Mouse (Mus musculus) left cerebral cortex, postnatal 14 days (tissue): ENCODE measurements at regions not wholly inside any gene's neighbourhood (a gene's known extent, or its start where the extent isn't known, plus 50 kb on each side); places are given as distances from the start of the nearest gene placed in this dataset.
"Not testable (repeated sequence)": the region's sequence is repeated elsewhere in the genome, so short reads cannot be mapped to it uniquely, and the experiment has no call there.

Experiments used
- DNase-seq, 2 experiments: peaks; one replicate each; pipeline ENCODE4 v3.0.0; 2021 to 2022; ENCODE audit warnings: low spot score in 2 of 2, mixed read lengths in 1 of 2
- intact Hi-C: fragments of 180-260 bp; cut with DNase I; formaldehyde crosslinking; loops from one replicate; pipeline ENCODE4 v1.15.1; 2025

DNA sequence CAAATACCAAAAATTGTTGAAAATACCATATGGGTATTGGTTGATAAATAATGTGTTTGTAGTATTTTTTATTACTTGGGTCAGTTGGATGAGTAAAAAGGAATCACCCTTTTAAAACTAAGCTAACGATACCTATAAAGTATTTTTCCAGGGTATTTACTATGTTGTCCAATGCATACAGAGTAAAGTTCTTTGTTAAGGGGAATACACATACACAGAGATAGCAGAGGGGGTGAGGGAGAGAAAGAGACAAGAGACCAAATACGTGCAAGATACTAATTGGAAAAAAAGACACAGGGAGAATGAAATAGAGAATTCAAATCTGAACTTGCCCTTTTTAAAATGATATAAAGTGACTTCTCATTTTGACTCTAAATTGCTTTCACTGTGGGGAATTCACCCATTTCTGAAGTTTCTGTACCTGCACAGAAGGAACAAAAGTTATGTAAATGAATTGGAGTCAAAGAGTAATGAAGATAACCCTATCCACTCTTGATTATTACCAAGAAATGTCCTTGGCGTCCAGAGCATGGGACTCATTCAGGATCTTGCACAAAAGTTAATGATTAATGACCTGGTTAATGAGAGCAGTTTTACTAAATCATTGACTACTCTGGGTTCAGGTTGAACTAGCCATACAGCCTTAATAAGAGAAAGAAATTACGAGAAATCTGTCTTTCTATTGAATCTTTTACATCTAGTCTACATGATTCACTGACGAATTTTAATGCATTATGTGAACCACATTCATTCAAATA is 443.7 kb downstream of the Adam6a start:
- intact Hi-C loops: no loop called here
- DNase-seq: no peak

DNA sequence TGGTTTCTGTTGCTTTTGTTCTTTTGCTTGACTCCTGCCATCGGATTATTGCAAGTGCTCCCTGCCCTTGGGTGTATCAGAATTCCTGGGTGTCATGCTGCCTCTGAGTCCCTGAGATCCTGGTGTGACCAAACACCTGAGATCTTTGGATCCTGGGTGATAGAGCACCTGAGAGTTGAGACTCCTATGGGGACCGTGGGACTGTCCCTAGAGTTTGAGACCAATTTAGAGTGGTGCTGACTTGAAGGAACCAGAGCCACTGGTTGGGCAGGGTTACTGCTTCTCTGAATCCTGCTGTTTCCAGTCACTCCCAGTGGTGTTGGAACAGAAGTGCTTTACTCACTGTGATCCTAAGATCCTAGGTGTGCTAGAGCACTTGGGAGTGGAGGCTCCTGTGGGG is 448.7 kb downstream of the Adam6a start:
- no peak for DNase-seq
- intact Hi-C loops: loop anchor here (5.0 kb wide), 2 partner anchors 50 to 65 kb away; no protein-coding TSS in a partner anchor

DNA sequence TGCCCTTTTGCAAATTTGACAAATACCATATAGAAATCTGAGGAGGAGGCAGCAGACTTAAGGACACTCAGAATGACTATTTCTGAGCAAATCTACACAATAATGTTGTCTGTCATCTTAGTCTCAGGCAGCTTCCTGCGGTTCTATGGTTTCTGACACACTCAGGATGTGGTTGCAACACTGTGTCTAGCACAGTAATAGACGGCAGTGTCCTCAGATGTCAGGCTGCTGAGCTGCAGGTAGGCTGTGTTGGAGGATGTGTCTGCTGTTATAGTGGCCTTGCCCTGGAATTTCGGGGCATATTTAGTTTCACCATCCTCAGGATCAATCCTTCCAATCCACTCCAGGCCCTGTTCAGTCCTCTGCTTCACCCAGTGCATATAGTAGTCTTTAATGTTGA is 450.6 kb downstream of the Adam6a start:
- not testable (repeated sequence) for DNase-seq
- intact Hi-C loops: loop anchor here (5.0 kb wide), 2 partner anchors 52 to 63 kb away; no protein-coding TSS in a partner anchor

DNA sequence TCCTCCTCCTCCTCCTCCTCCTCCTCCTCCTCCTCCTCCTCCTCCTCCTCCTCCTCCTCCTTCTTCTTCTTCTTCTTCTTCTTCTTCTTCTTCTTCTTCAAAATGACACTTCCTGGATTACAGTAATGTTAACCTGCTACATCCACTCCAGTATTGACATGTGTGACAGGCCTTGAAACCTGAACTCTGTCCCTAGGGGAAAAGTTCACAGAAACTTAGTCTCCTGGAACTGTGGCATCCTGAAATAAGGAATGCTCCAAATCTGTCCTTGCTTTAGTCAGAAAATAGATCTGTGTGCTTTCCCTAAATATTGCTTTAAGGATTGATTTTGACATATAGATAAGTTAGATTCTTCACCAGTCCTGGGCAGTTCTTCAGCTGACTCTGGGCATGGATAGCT is 464.8 kb downstream of the Adam6a start:
- DNase-seq, intact Hi-C loops: not testable (repeated sequence)

DNA sequence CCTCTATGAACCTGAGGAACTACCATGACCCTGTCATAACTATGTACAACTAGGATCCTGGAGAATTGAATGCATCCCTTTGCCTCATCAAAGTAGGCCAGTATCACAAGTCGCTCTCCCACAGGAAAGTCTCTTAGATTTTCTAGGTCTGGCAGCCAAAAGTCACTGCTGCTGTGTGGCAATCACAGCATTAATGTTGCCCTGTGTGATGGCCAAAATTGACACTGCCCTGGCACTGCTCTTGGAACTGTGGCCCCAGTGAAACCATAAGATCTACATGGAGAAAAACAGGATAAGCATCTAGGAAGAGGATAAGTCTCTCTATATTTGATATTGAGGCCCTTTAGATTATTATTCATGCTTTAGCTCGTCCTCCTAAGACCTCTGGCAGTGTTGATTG is 465.7 kb downstream of the Adam6a start:
- no peak for DNase-seq
- intact Hi-C loops: no loop called here

DNA sequence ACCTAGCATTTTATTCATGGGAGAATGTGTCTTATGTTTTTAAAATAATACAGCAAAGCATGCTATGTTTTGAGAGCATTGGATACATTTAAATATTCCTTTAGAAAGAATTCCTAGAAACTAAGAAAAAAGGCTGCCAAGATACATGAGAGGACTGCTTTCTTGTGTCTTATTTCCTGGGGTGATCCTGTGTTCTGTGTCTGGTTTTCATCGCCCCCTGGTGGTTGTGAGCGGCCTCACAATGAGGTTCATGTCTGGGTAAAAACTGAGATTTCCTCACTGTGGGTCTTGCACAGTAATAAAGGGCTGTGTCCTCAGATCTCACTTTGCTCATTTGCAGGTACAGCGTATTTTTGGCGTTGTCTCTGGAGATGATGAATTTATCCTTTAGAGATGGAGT is 469.2 kb downstream of the Adam6a start:
- peak; percentile 21 to 47 for DNase-seq
- intact Hi-C loops: loop anchor here (2.0 kb wide), 1 partner anchor 68 kb away; no protein-coding TSS in a partner anchor

DNA sequence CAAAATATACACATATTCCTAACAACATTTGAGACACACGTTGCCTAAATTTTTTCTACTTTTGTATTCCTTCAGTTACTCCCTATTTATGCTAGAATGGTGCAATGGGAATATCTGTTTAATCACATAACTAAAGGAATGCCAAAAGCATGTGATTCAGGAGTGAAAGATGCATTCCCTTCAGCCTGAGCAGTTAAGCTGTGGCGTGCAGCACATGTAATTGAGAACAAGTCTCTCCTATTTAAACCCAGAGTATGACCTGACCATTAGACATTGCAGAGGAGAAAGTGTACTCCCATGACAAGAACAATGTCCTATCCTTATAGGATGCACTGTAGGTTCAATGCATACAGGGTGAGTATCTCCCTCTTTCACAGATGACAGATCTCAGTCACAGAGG is 493.3 kb downstream of the Adam6a start:
- DNase-seq, intact Hi-C loops: not testable (repeated sequence)

DNA sequence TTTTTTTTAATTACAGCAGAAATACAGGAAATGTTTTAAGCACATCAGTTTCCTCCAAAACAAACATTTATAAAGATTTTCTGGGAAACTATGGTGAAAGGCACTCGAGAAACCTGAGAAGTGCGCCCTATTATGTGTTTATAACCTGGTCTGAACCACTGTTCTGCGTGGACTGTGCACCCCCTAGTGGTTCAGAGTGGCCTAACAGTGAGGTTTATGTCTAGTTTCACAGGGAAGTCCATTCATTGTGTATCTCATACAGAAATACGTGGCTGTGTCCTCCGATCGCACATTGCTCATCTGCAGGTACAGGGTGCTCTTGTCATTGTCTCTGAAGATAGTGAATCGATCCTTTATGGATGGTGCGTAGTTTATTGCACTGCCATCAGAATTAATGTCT is 504.3 kb downstream of the Adam6a start:
- DNase-seq, intact Hi-C loops: not testable (repeated sequence)

DNA sequence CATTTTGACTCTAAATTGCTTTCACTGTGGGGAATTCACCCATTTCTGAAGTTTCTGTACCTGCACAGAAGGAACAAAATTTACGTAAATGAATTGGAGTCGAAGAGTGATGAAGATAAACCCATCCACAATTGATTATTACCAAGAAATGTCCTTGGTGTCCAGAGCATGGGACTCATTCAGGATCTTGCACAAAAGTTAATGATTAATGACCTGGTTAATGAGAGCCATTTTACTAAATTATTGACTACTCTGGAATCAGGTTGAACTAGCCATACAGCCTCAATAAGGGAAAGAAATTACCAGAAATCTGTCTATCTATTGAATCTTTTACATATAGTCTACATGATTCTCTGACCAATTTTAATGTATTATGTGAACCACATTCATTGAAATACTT is 509.6 kb downstream of the Adam6a start:
- DNase-seq: no peak
- intact Hi-C loops: no loop called here

DNA sequence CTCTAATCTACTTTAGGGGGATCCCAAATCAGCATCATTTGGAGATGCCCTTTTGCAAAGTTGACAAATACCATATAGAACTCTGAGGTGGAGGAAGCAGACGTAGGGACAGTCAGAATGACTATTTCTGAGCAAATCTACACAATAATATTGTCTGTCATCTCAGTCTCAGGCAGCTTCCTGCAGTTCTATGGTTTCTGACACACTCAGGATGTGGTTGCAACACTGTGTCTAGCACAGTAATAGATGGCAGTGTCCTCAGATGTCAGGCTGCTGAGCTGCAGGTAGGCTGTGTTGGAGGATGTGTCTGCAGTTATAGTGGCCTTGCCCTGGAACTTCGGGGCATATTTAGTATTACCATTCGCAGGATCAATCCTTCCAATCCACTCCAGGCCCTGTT is 515.9 kb downstream of the Adam6a start:
- no peak for DNase-seq
- intact Hi-C loops: loop anchor here (5.0 kb wide), 1 partner anchor 67 kb away; no protein-coding TSS in a partner anchor

DNA sequence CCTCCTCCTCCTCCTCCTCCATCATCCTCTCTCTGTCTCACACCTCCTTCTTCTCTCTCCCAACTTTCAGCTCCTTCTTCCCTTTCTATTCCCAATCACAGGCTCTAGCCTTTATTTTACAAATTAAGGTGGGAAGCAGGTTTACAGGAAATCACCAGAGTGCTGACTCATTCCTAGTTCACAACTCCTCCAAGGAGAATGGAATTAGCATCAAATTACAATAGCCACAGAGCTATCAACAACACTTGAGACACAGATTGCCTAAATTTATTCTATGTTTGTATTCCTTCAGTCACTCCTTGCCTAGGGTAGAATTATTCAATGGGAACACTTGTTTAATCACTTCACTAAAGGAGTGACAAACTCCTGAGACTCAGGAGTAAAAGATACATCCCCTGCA is 523.5 kb downstream of the Adam6a start:
- intact Hi-C loops: no loop called here
- DNase-seq: no peak

DNA sequence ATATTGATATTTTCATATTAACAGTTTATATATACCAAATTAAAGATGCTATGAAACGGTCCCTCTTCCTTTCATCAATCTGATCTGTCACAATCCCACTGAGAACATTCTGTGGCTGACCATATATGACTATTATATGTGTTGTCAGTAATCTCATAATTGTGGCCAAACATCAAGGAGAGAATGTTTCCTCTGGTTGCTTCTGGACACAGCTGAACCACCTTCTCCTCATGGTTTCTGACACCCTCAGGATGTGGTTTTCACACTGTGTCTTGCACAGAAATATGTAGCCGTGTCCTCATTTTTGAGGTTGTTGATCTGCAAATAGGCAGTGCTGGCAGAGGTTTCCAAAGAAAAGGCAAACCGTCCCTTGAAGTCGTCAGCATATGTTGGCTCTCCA is 565.0 kb downstream of the Adam6a start:
- intact Hi-C loops: loop anchor here (5.0 kb wide), 1 partner anchor 34 kb away; no protein-coding TSS in a partner anchor
- not testable (repeated sequence) for DNase-seq

DNA sequence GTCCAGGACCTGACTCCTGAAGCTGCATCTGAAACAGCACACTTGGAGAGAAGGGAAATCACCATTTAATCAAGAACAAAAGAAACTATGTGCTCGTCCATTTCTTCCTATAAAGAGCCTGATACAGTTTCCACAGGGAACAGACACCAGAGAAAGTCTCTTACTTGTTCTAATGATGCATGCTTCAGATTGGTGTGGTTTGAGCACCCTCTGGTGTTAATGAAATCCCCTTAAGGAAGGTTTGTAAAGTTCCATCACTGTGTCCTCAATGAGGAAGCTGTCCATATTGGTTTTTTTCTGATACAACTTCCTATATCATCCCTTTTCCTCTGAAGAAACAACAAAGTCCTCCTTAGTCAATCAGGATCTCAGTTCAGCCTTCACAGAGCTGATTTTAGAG is 591.2 kb downstream of the Adam6a start:
- intact Hi-C loops: no loop called here
- DNase-seq: no peak

DNA sequence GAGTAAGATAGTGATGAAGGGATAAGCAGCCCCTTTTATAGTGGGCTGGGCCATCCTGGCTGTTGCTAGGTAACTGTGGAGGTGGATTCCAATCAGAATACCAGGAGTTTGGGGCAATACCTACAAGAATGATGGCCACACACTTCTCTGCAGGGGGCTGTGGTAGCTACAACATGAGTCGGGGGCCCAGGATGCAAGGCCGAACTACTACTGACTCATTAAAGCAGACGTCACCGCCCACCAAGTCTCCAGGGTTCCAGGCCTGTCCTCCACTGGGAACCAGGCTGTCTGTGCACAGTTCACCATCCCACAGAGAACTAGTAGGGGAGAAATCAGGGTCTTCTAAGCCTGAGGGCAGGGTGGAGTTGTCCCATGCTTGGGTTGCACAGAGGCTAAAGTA is 605.1 kb downstream of the Adam6a start:
- DNase-seq: no peak
- intact Hi-C loops: no loop called here

DNA sequence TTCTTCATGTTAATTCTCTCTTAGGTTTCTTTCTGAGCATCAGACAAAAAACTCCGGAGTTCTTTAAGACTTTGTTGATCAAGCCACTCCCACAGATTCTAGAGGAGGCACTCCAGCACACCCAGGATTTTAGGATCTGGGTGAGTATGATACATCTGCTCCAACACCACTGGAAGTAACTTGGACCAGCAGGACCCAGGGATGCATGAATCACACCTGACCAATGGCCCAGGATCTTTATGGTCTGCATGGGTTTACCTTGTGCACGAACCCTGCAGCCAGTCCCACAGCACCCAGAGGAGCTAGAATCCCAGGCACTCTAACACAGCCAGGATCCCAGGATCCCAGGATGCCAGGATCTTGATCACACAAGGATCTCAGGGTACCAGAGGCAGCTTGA is 628.6 kb downstream of the Adam6a start:
- no peak for DNase-seq
- intact Hi-C loops: no loop called here

DNA sequence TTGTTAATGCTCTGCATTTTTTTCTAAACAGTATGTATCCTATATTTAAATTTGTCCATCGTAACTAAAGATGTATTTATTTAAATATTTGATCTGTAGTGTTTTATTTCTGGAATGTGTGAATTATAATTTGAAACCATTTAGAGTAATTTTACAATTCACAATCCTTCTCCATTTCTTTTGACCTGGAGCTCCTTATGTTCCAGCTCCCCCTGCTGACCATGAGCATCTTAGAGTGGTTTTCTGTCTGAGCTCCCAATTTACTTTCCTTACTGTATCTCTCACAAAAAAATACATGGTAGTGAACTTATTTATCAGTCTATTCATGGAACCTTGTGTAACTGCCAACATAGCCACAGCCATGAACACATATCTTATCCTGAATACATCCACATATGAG is 655.8 kb downstream of the Adam6a start:
- DNase-seq: no peak
- intact Hi-C loops: no loop called here

DNA sequence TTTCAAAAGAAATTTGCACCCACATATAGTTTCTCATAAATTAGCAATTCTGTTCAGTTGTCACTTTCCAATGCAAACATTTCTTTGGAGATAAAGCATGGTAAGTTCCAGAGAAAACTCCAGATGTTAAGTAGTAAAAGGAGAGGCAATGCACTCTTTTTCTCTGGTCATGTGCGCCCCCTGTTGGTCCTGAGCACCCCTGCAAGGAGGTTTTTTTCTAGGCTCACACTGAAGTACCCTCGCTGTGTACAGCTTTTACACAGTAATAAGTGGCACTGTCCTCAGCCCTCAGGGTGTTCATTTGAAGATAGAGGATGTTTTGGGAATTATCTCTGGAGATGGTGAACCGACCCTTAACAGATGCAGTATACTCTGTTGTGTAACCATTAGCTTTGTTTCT is 678.8 kb downstream of the Adam6a start:
- intact Hi-C loops: no loop called here
- no peak for DNase-seq
